Mouse (Mus musculus): ENCODE measurements around the gene Dock2. TPM values are rescaled to one million over a fixed set of nuclear protein-coding genes. Genes with fewer than 3 reads are reported as not detected.
A peak's percentile ranks its signal among the peaks of the same experiment; 100 is the strongest.

Dock2 gene
- polyA plus RNA-seq, 2 experiments: 1.6 to 2.6 TPM

DNA sequence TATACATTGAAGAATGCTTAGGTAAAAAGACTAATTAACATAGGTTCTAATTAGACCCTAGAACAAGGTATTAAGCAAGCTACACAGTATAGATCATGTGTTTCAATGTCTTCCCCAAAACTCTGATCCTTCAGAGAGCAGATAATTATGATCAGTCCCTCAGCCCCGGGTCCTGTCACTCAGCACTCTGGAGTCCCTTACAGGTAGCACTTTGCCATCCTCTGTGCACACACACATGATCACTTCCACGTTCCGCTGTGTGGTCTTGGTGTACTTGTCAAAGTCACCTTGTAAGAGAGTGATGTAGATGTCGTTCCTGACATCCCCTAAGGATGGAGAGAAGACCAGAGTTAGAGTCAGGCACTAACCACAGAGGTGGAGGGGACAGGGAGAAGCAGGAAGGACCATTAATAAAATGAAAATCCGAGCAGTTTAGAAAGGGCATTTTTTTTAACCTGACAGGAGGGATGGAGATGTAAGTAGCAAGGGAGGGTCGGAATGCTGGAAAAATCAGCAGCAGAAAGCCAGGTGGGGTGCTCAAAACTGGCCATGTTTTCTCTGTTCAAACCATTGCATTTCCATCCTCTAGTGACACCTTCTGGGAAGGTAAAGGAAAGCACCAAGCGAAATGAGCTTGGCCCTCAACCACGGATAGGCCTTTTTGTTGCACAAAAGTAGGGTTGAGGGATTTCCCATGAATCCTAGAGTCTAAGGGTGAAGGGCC lies 79.1 kb downstream of the Dock2 start:
- Histone ChIP-seq H3K27me3 (ENCODE audit: control insufficient read depth, insufficient read depth, low read length) (no peaks in the 10 kb centered on the region), H3K36me3 (ENCODE audit: control insufficient read depth, insufficient read depth, low read length) (no peaks in the 10 kb centered on the region), H3K9me3 (ENCODE audit: control insufficient read depth, low read length) (no peaks in the 10 kb centered on the region), H3K4me3 (replicated peaks; ENCODE audit: low read length) (no peak overlapping the region), H3K27ac (replicated peaks; ENCODE audit: low read depth, low read length) (no peak overlapping the region), H3K4me1 (ENCODE audit: control insufficient read depth, insufficient read depth, low read length) (no peaks in the 10 kb centered on the region), H3K9ac (ENCODE audit: low read depth, low read length, severe bottlenecking) (no peak overlapping the region), H3K4me2 (replicated peaks; ENCODE audit: low read depth, low read length, severe bottlenecking) (no peak overlapping the region)
- ATAC-seq (ENCODE audit: low FRiP score, low read depth): no peak
- TF ChIP-seq POLR2A (IDR thresholded peaks at IDR 0.05; ENCODE audit: borderline replicate concordance, extremely low read depth, insufficient read depth, insufficient read length): no peak
- DNase-seq (ENCODE audit: low spot score): no peak
- 59% methylated on average over 8 of the region's 8 CpGs for WGBS

GRCm38 (mm10) chr11:34703851-34704250 lies 79.8 kb downstream of the Dock2 start:
- ATAC-seq (ENCODE audit: low FRiP score, low read depth) (no peak), DNase-seq (ENCODE audit: low spot score) (no peak)
- TF ChIP-seq POLR2A (IDR thresholded peaks at IDR 0.05; ENCODE audit: borderline replicate concordance, extremely low read depth, insufficient read depth, insufficient read length): no peak
- Histone ChIP-seq H3K27ac (replicated peaks; ENCODE audit: low read depth, low read length) (no peak overlapping the region), H3K4me1 (ENCODE audit: control insufficient read depth, insufficient read depth, low read length) (no peaks in the 10 kb centered on the region), H3K9me3 (ENCODE audit: control insufficient read depth, low read length) (no peaks in the 10 kb centered on the region), H3K9ac (ENCODE audit: low read depth, low read length, severe bottlenecking) (no peak overlapping the region), H3K4me2 (replicated peaks; ENCODE audit: low read depth, low read length, severe bottlenecking) (no peak overlapping the region), H3K36me3 (ENCODE audit: control insufficient read depth, insufficient read depth, low read length) (no peaks in the 10 kb centered on the region), H3K4me3 (replicated peaks; ENCODE audit: low read length) (no peak overlapping the region), H3K27me3 (ENCODE audit: control insufficient read depth, insufficient read depth, low read length) (no peaks in the 10 kb centered on the region)
- 61% methylated on average over 6 of the region's 6 CpGs for WGBS

DNA sequence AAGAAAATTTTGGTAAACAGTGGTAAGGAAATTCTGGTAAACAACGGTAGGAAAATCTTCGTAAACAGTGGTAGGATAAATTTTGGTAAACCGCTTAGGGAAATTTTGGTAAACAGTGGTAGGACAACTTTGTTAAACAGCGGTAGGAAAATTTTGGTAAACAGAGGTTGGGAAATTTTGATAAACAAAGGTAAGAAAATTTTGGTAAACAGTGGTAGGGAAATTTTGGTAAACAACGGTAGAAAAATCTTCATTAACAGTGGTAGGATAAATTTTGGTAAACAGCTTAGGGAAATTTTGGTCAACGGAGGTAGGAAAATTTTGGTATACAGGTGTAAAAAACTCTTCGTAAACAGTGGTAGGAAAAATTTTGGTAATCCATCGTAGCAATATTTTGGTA lies 101.9 kb downstream of the Dock2 start:
- H3K27ac ChIP-seq (replicated peaks; ENCODE audit: low read depth, low read length): no peak overlapping the region
- peaks cover 8% of the 10 kb centered on the region for H3K9me3 ChIP-seq (ENCODE audit: control insufficient read depth, low read length)
- DNase-seq (ENCODE audit: low spot score) (peak; percentile 68), ATAC-seq (ENCODE audit: low FRiP score, low read depth) (peak; percentile 68)
- H3K4me3 ChIP-seq (replicated peaks; ENCODE audit: low read length): no peak overlapping the region
- H3K36me3 ChIP-seq (ENCODE audit: control insufficient read depth, insufficient read depth, low read length): no peaks in the 10 kb centered on the region
- no peak for TF ChIP-seq POLR2A (IDR thresholded peaks at IDR 0.05; ENCODE audit: borderline replicate concordance, extremely low read depth, insufficient read depth, insufficient read length)
- 57% methylated on average over 8 of the region's 8 CpGs for WGBS
- H3K4me1 ChIP-seq (ENCODE audit: control insufficient read depth, insufficient read depth, low read length): no peaks in the 10 kb centered on the region
- H3K27me3 ChIP-seq (ENCODE audit: control insufficient read depth, insufficient read depth, low read length): no peaks in the 10 kb centered on the region
- H3K9ac ChIP-seq (ENCODE audit: low read depth, low read length, severe bottlenecking): no peak overlapping the region
- no peak overlapping the region for H3K4me2 ChIP-seq (replicated peaks; ENCODE audit: low read depth, low read length, severe bottlenecking)

- no peak overlapping the region for H3K27ac ChIP-seq (replicated peaks; ENCODE audit: low read depth, low read length)
- no peak overlapping the region for H3K9ac ChIP-seq (ENCODE audit: low read depth, low read length, severe bottlenecking)
- TF ChIP-seq POLR2A (IDR thresholded peaks at IDR 0.05; ENCODE audit: borderline replicate concordance, extremely low read depth, insufficient read depth, insufficient read length): no peak
- no peak for ATAC-seq (ENCODE audit: low FRiP score, low read depth)
- 85% methylated on average over 7 of the region's 7 CpGs for WGBS
- DNase-seq (ENCODE audit: low spot score): peak; percentile 20
- no peaks in the 10 kb centered on the region for H3K36me3 ChIP-seq (ENCODE audit: control insufficient read depth, insufficient read depth, low read length)
- no peaks in the 10 kb centered on the region for H3K27me3 ChIP-seq (ENCODE audit: control insufficient read depth, insufficient read depth, low read length)
- peaks cover 8% of the 10 kb centered on the region; the same call in 1 of the 2 replicates for H3K9me3 ChIP-seq (ENCODE audit: control insufficient read depth, low read length)
- H3K4me2 ChIP-seq (replicated peaks; ENCODE audit: low read depth, low read length, severe bottlenecking): no peak overlapping the region
- H3K4me3 ChIP-seq (replicated peaks; ENCODE audit: low read length): no peak overlapping the region
- no peaks in the 10 kb centered on the region for H3K4me1 ChIP-seq (ENCODE audit: control insufficient read depth, insufficient read depth, low read length)
Measured at GRCm38 (mm10) chr11:34544631-34545030, 239.1 kb downstream of the Dock2 start.

DNA sequence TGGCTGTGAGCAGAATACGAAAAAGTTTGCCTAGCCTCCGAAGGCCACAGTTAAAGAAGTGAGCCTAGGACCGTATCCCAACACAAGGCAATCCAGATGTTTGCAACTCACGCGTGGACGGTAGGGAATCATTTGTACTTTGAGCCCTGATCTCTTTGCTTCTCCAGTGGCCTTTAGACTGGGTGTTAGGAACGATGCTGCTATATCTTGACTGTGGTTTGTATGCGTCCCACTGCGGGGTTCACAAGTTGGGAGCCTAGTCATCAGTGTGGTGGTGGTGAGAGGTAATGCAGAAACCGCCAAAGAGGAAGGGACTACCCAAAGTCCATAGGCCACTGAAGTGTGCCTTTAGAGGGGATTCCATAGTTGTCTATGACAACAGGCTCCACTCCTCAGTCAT lies 251.6 kb downstream of the Dock2 start:
- H3K9ac ChIP-seq (ENCODE audit: low read depth, low read length, severe bottlenecking): no peak overlapping the region

More for the DNA sequence above, 251.6 kb downstream of the Dock2 start:
- Histone ChIP-seq H3K9me3 (ENCODE audit: control insufficient read depth, low read length) (no peaks in the 10 kb centered on the region), H3K4me2 (replicated peaks; ENCODE audit: low read depth, low read length, severe bottlenecking) (no peak overlapping the region), H3K27ac (replicated peaks; ENCODE audit: low read depth, low read length) (no peak overlapping the region), H3K4me3 (replicated peaks; ENCODE audit: low read length) (no peak overlapping the region), H3K4me1 (ENCODE audit: control insufficient read depth, insufficient read depth, low read length) (no peaks in the 10 kb centered on the region), H3K27me3 (ENCODE audit: control insufficient read depth, insufficient read depth, low read length) (no peaks in the 10 kb centered on the region), H3K36me3 (ENCODE audit: control insufficient read depth, insufficient read depth, low read length) (no peaks in the 10 kb centered on the region)
- 95% methylated on average over 10 of the region's 10 CpGs for WGBS
- ATAC-seq (ENCODE audit: low FRiP score, low read depth) (no peak), DNase-seq (ENCODE audit: low spot score) (no peak)
- no peak for TF ChIP-seq POLR2A (IDR thresholded peaks at IDR 0.05; ENCODE audit: borderline replicate concordance, extremely low read depth, insufficient read depth, insufficient read length)
